Mouse (Mus musculus) erythroblast, embryonic 14.5 days (primary cell): ENCODE measurements around the gene Nup43.

ENCODE experiments used
- GATA1 ChIP-seq: IDR thresholded peaks from 2 replicates; pipeline ENCODE4 v1.6.1; 2012; ENCODE audit warnings: low read length, inconsistent platforms, mixed read lengths
- TAL1 ChIP-seq: IDR thresholded peaks from 3 replicates; pipeline ENCODE4 v1.6.1; 2012; ENCODE audit warnings: low read length, inconsistent platforms, mixed read lengths

- TF ChIP-seq GATA1 (no peak), TAL1 (no peak)
These were observed 37.0 kb upstream of the Nup43 start for GRCm38 (mm10) chr10:7630286-7630685.
